In the genomic region with DNA sequence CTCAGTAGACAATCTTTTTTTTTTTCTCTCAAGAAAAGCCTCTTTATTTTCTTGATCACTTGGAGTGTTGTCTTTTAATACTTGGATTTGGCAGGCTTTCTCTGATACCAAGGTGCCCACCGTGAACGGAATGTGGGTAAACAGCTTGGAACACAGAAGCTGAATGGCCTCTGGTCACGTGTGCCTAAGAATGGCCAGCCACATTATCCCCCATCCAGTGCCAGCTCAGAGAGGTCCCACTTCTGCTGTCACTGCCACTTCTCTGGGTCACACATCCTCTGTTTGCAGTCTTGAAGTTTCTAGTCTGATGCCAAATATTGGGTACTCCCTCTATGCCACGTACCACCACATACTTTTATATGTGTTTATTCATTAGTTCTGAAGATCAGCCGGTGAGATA, we compare ENCODE assay signal across 18 mouse cellular contexts. TPM values are rescaled to one million over a fixed set of nuclear protein-coding genes. Genes with fewer than 3 reads are reported as not detected.
"Had no signal": no experiment of that assay in that cellular context is flagged by ENCODE, and none has a peak within 500 bp of the region (broad histone marks: within the 10 kb centered on the region; RNA-seq: fewer than 3 reads in every experiment).

No protein-coding gene starts in this region.

- H3K4me2 ChIP-seq: limb, embryonic 13.5 days had no signal

- H3K4me3 ChIP-seq: limb, embryonic 13.5 days; midbrain, embryonic 10.5 days had no signal

- H3K9me3 ChIP-seq: limb, embryonic 13.5 days; midbrain, embryonic 10.5 days had no signal

- DNase-seq: kidney, adult 11 months; kidney, adult 9 months; kidney, postnatal 36 days; left cerebral cortex, postnatal 4 days; lung, adult 2 months; lung, postnatal 36 days; midbrain, embryonic 14.5 days; retina, postnatal 1 day; right cerebral cortex, postnatal 4 days; spleen, adult 18-20 months; thymus, adult 18-20 months; thymus, postnatal 14 days had no signal

- H3K4me1 ChIP-seq: midbrain, embryonic 10.5 days had no signal

- H3K9ac ChIP-seq: limb, embryonic 13.5 days; liver, embryonic 14.5 days had no signal

- ATAC-seq: lung, postnatal 0 days had no signal

- H3K36me3 ChIP-seq: limb, embryonic 13.5 days; midbrain, embryonic 10.5 days had no signal

- H3K27me3 ChIP-seq: limb, embryonic 13.5 days had no signal

- H3K27ac ChIP-seq: kidney, postnatal 0 days; limb, embryonic 13.5 days; liver, embryonic 14.5 days; midbrain, embryonic 10.5 days had no signal

RNA-seq across cellular contexts. Expression of a gene that starts 28.0 kb away (rescaled TPM):
- total RNA-seq: megakaryocyte progenitor cell, adult 5-6 weeks had no signal
